Mouse (Mus musculus) forebrain, embryonic 14.5 days (tissue): ENCODE data around the gene Crip3. TPM values are rescaled to one million over a fixed set of nuclear protein-coding genes. Genes with fewer than 3 reads are reported as not detected.
A peak's percentile ranks its signal among the peaks of the same experiment; 100 is the strongest.

ENCODE experiments used
- ATAC-seq: fragments of 200-750 bp; cut with Nextera tagmentation; 2 replicates; pipeline ENCODE4 v1.8.0; 2017; ENCODE audit warnings: mild to moderate bottlenecking, moderate library complexity
- DNase-seq: peaks from one replicate; pipeline ENCODE4 v3.0.0-alpha.2; 2015; ENCODE audit warnings: low spot score
- H3K27ac ChIP-seq: fragments of 300-500 bp; sonication (generic); 2 replicates; pipeline ENCODE4 v1.5.1; 2014; ENCODE audit warnings: low read depth, mild to moderate bottlenecking, control low read depth, low read length, moderate library complexity
- H3K27me3 ChIP-seq: fragments of 300-500 bp; sonication (generic); replicated peaks from 2 replicates; pipeline ENCODE4 v1.6.1; 2014; ENCODE audit warnings: low read length, control low read depth, mixed read lengths; ENCODE audit not compliant: control insufficient read depth, insufficient read depth
- H3K36me3 ChIP-seq: fragments of 300-500 bp; sonication (generic); 2 replicates; pipeline ENCODE4 v1.6.1; 2014; ENCODE audit warnings: low read length, control low read depth; ENCODE audit not compliant: control insufficient read depth, insufficient read depth
- H3K4me1 ChIP-seq: fragments of 300-500 bp; sonication (generic); 2 replicates; pipeline ENCODE4 v1.6.1; 2014; ENCODE audit warnings: antibody characterized with exemption, low read length, control low read depth; ENCODE audit not compliant: control insufficient read depth, insufficient read depth
- H3K4me2 ChIP-seq: fragments of 300-500 bp; sonication (generic); 2 replicates; pipeline ENCODE4 v1.6.1; 2014; ENCODE audit warnings: mild to moderate bottlenecking, control low read depth, low read length
- H3K4me3 ChIP-seq: fragments of 300-500 bp; sonication (generic); 2 replicates; pipeline ENCODE4 v1.5.1; 2014; ENCODE audit warnings: low read depth, low read length, control low read depth
- H3K9ac ChIP-seq: fragments of 300-500 bp; sonication (generic); 2 replicates; pipeline ENCODE4 v1.6.1; 2014; ENCODE audit warnings: mild to moderate bottlenecking, low read length, control low read depth, moderate library complexity
- H3K9me3 ChIP-seq: fragments of 300-500 bp; sonication (generic); replicated peaks from 2 replicates; pipeline ENCODE4 v1.6.1; 2016; ENCODE audit warnings: low read length, control low read depth, mixed read lengths; ENCODE audit not compliant: control insufficient read depth
- WGBS: fragments of 180-500 bp; shearing (Covaris S2); extraction: QIAGEN DNeasy Blood & Tissue Kit; methylation state at CpG from one replicate; pipeline ENCODE4 v1.1.7; 2014; 5-methylcytosine and 5-hydroxymethylcytosine counted together
- polyA plus RNA-seq: library from polyadenylated mRNA; unstranded; fragments of >200 nt; fragmentation: Nextera tagmentation; extraction: Ambion mirVana; gene quantifications from 2 replicates; pipeline ENCODE4 v1.2.1, GENCODE M21; 2014

Gene Crip3
- polyA plus RNA-seq, 1 experiment from 2014 or later = 0.93 TPM

- 30% methylated on average over 5 of the region's 5 CpGs for WGBS
- Histone ChIP-seq H3K4me2 (no peak overlapping the region), H3K27ac (no peak overlapping the region), H3K9me3 (no peaks in the 10 kb centered on the region), H3K9ac (no peak overlapping the region), H3K4me3 (no peak overlapping the region), H3K36me3 (no peaks in the 10 kb centered on the region), H3K27me3 (peaks cover 12% of the 10 kb centered on the region), H3K4me1 (peaks cover 24% of the 10 kb centered on the region)
- no peak for DNase-seq
- no peak for ATAC-seq
Measured at GRCm38 (mm10) chr17:46452683-46453082, 24.0 kb downstream of the Crip3 start.

GRCm38 (mm10) chr17:46453302-46453948, 24.7 kb downstream of the Crip3 start:
- Histone ChIP-seq H3K4me1 (peaks cover 24% of the 10 kb centered on the region), H3K36me3 (no peaks in the 10 kb centered on the region), H3K4me3 (0 out of 2 replicates have a peak overlapping the region, but pooled peaks have one; percentile 27), H3K27me3 (peaks cover 12% of the 10 kb centered on the region), H3K9me3 (no peaks in the 10 kb centered on the region), H3K9ac (peak overlapping the region; percentile 40; the same call in 1 of the 2 replicates), H3K4me2 (peak overlapping the region; percentile 71), H3K27ac (0 out of 2 replicates have a peak overlapping the region, but pooled peaks have one; percentile 14)
- DNase-seq (no peak), ATAC-seq (no peak)
- 8% methylated on average over 13 of the region's 13 CpGs for WGBS

- 2% methylated on average over 26 of the region's 26 CpGs for WGBS
- ATAC-seq (peak; percentile 41), DNase-seq (peak; percentile 50)
- Histone ChIP-seq H3K9me3 (no peaks in the 10 kb centered on the region), H3K4me1 (peaks cover 24% of the 10 kb centered on the region), H3K36me3 (peaks cover 3% of the 10 kb centered on the region; the same call in 1 of the 2 replicates), H3K9ac (peak overlapping the region; percentile 40), H3K4me2 (peak overlapping the region; percentile 71), H3K27me3 (peaks cover 12% of the 10 kb centered on the region), H3K27ac (0 out of 2 replicates have a peak overlapping the region, but pooled peaks have one; percentile 14), H3K4me3 (peak overlapping the region; percentile 27)
Measured at GRCm38 (mm10) chr17:46453970-46454411, 25.3 kb downstream of the Crip3 start.

GRCm38 (mm10) chr17:46454539-46454938, 25.8 kb downstream of the Crip3 start:
- Histone ChIP-seq H3K9me3 (no peaks in the 10 kb centered on the region), H3K4me3 (peak overlapping the region; percentile 27), H3K4me1 (peaks cover 24% of the 10 kb centered on the region), H3K4me2 (peak overlapping the region; percentile 71), H3K9ac (peak overlapping the region; percentile 40), H3K27me3 (peaks cover 12% of the 10 kb centered on the region), H3K27ac (0 out of 2 replicates have a peak overlapping the region, but pooled peaks have one; percentile 9), H3K36me3 (peaks cover 7% of the 10 kb centered on the region)
- WGBS = 2% methylated on average over 9 of the region's 9 CpGs
- DNase-seq (peak; percentile 49), ATAC-seq (peak; percentile 15; the same call in 1 of the 2 replicates)

GRCm38 (mm10) chr17:46455110-46455691, 26.5 kb downstream of the Crip3 start:
- peak overlapping the region; percentile 27 for H3K4me3 ChIP-seq
- H3K27me3 ChIP-seq = peaks cover 12% of the 10 kb centered on the region
- peak overlapping the region; percentile 71 for H3K4me2 ChIP-seq
- WGBS = 1% methylated on average over 33 of the region's 33 CpGs
- ATAC-seq (peak; percentile 69), DNase-seq (peak; percentile 52)
- peaks cover 24% of the 10 kb centered on the region for H3K4me1 ChIP-seq
- H3K36me3 ChIP-seq = peaks cover 14% of the 10 kb centered on the region
- H3K9ac ChIP-seq = peak overlapping the region; percentile 40
- H3K27ac ChIP-seq = no peak overlapping the region
- H3K9me3 ChIP-seq = no peaks in the 10 kb centered on the region

- no peak overlapping the region for H3K4me2 ChIP-seq
- H3K9me3 ChIP-seq = no peaks in the 10 kb centered on the region
- no peak overlapping the region for H3K9ac ChIP-seq
- DNase-seq (peak; percentile 34), ATAC-seq (no peak)
- 21% methylated on average over 10 of the region's 10 CpGs for WGBS
- H3K27me3 ChIP-seq = peaks cover 12% of the 10 kb centered on the region
- H3K27ac ChIP-seq = no peak overlapping the region
- peaks cover 24% of the 10 kb centered on the region for H3K4me1 ChIP-seq
- peaks cover 29% of the 10 kb centered on the region for H3K36me3 ChIP-seq
- no peak overlapping the region for H3K4me3 ChIP-seq
Measured at GRCm38 (mm10) chr17:46457791-46458190, 29.1 kb downstream of the Crip3 start.

- ATAC-seq (no peak), DNase-seq (no peak)
- Histone ChIP-seq H3K9ac (no peak overlapping the region), H3K4me2 (no peak overlapping the region), H3K27me3 (peaks cover 10% of the 10 kb centered on the region), H3K4me3 (no peak overlapping the region), H3K27ac (no peak overlapping the region), H3K9me3 (no peaks in the 10 kb centered on the region), H3K4me1 (peaks cover 22% of the 10 kb centered on the region), H3K36me3 (peaks cover 34% of the 10 kb centered on the region)
- 57% methylated on average over 3 of the region's 3 CpGs for WGBS
Measured at GRCm38 (mm10) chr17:46458439-46458838, 29.7 kb downstream of the Crip3 start.

- H3K27me3 ChIP-seq = peaks cover 7% of the 10 kb centered on the region; the same call in 1 of the 2 replicates
- 7% methylated on average over 31 of the region's 32 CpGs for WGBS
- H3K4me2 ChIP-seq = no peak overlapping the region
- H3K27ac ChIP-seq = no peak overlapping the region
- H3K36me3 ChIP-seq = peaks cover 52% of the 10 kb centered on the region
- peaks cover 2% of the 10 kb centered on the region for H3K4me1 ChIP-seq
- no peaks in the 10 kb centered on the region for H3K9me3 ChIP-seq
- no peak overlapping the region for H3K4me3 ChIP-seq
- ATAC-seq = no peak
- H3K9ac ChIP-seq = 0 out of 2 replicates have a peak overlapping the region, but pooled peaks have one; percentile 21
- DNase-seq = no peak
Measured at GRCm38 (mm10) chr17:46460673-46461072, 31.9 kb downstream of the Crip3 start.

- no peak overlapping the region for H3K4me3 ChIP-seq
- no peak overlapping the region for H3K27ac ChIP-seq
- no peak overlapping the region for H3K4me2 ChIP-seq
- ATAC-seq = no peak
- H3K4me1 ChIP-seq = no peaks in the 10 kb centered on the region
- 0 out of 2 replicates have a peak overlapping the region, but pooled peaks have one; percentile 21 for H3K9ac ChIP-seq
- peaks cover 57% of the 10 kb centered on the region for H3K36me3 ChIP-seq
- 0 out of 2 replicates have a peak, but pooled peaks cover under 1% of the 10 kb centered on the region for H3K27me3 ChIP-seq
- DNase-seq = no peak
- no peaks in the 10 kb centered on the region for H3K9me3 ChIP-seq
- 30% methylated on average over 8 of the region's 8 CpGs for WGBS
Measured at GRCm38 (mm10) chr17:46461347-46461746, 32.6 kb downstream of the Crip3 start.
